Mouse (Mus musculus): ENCODE results near the gene Ipmk.

DNA sequence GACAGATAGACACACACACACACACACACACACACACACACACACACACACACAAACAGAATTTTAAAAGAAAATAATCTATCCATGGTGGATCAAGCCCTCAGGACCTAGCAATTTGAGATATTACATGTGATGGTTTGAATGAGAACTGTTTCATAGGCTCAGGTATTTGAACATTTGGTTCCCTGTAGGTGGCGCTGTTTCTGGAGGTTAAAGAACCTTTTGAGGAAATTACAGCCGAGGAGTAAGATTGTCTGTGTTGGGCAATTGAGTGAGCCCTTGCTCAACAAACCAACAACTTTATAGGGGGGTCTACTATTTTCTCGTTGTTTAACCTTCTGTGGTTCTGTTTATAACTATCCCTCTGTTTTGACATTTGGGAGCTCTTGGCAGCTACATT, 107.8 kb downstream of the Ipmk start:
- TF ChIP-seq TAL1 (IDR thresholded peaks at IDR 0.05; ENCODE audit: low read length) = no peak
- no peak for TF ChIP-seq GATA1 (IDR thresholded peaks at IDR 0.05; ENCODE audit: low read length)
